Mouse (Mus musculus) ES-E14 (cell line): ENCODE measurements around the gene Rpl4. TPM values are rescaled to one million over a fixed set of nuclear protein-coding genes. Genes with fewer than 3 reads are reported as not detected.
A peak's percentile ranks its signal among the peaks of the same experiment; 100 is the strongest.
"Not testable (repeated sequence)": the region's sequence is repeated elsewhere in the genome, so short reads cannot be mapped to it uniquely, and the experiment has no call there.

Source experiments
- DNase-seq: peaks from one replicate; pipeline ENCODE4 v3.0.0-alpha.2; 2013; ENCODE audit warnings: low read depth, low spot score
- H3K27ac ChIP-seq: 2 replicates; pipeline ENCODE4 v1.5.1; 2012; ENCODE audit warnings: low read depth, mild to moderate bottlenecking, low read length, moderate library complexity, mixed read lengths; ENCODE audit not compliant: poor library complexity, insufficient read depth, severe bottlenecking
- H3K36me3 ChIP-seq: 2 replicates; pipeline ENCODE4 v1.6.1; 2012; ENCODE audit warnings: mild to moderate bottlenecking, low read length, moderate library complexity, mixed read lengths; ENCODE audit not compliant: control insufficient read depth, poor library complexity, insufficient read depth, severe bottlenecking
- H3K4me1 ChIP-seq, 2 experiments: fragments of 150-350 bp in 1 of 2; sonication (generic) in 1 of 2; 2 replicates each; pipeline ENCODE4 v1.6.1; 2012; ENCODE audit warnings: low read length in 2 of 2, mild to moderate bottlenecking in 1 of 2, mixed read lengths in 1 of 2; ENCODE audit not compliant: control insufficient read depth in 2 of 2, insufficient read depth in 2 of 2, poor library complexity in 1 of 2
- H3K4me3 ChIP-seq, 2 experiments: fragments of 150-350 bp in 1 of 2; sonication (generic) in 1 of 2; 2 replicates each; pipeline ENCODE4 v1.5.1; 2012; ENCODE audit warnings: low read length in 2 of 2, low read depth in 1 of 2, mild to moderate bottlenecking in 1 of 2, mixed read lengths in 1 of 2; ENCODE audit not compliant: insufficient read depth in 1 of 2, poor library complexity in 1 of 2, severe bottlenecking in 1 of 2
- H3K9ac ChIP-seq: 2 replicates; pipeline ENCODE4 v1.6.1; 2012; ENCODE audit warnings: low read depth, mild to moderate bottlenecking, low read length, mixed read lengths; ENCODE audit not compliant: poor library complexity, insufficient read depth, severe bottlenecking
- H3K9me3 ChIP-seq: fragments of 150-350 bp; sonication (generic); 2 replicates; pipeline ENCODE4 v1.6.1; 2012; ENCODE audit warnings: low read depth, mild to moderate bottlenecking, low read length; ENCODE audit not compliant: control insufficient read depth, insufficient read depth
- CHD2 ChIP-seq: IDR thresholded peaks from 2 replicates; pipeline ENCODE4 v1.6.1; 2014; ENCODE audit warnings: mild to moderate bottlenecking, low read depth, low read length, inconsistent platforms
- HCFC1 ChIP-seq: IDR thresholded peaks from 2 replicates; pipeline ENCODE4 v1.6.1; 2012; ENCODE audit warnings: low read length, inconsistent platforms, borderline replicate concordance; ENCODE audit not compliant: insufficient read depth
- MAFK ChIP-seq: IDR thresholded peaks from 2 replicates; pipeline ENCODE4 v1.6.1; 2014; ENCODE audit warnings: mild to moderate bottlenecking, low read depth, low read length, inconsistent platforms; ENCODE audit not compliant: insufficient read depth
- ZC3H11A ChIP-seq: IDR thresholded peaks from 2 replicates; pipeline ENCODE4 v1.6.1; 2012; ENCODE audit warnings: low read depth, mild to moderate bottlenecking, inconsistent platforms, low read length, borderline replicate concordance
- ZNF384 ChIP-seq: IDR thresholded peaks from 2 replicates; pipeline ENCODE4 v1.6.1; 2012; ENCODE audit warnings: low read depth, low read length, inconsistent platforms
- in situ Hi-C, 2 experiments: fragments of 600-800 bp; cut with MboI; formaldehyde crosslinking; loops; one replicate each; pipeline ENCODE4 v1.15.1; 2025; ENCODE audit warnings: low sequenced_read_pairs in 2 of 2, inconsistent platforms in 1 of 2; ENCODE audit not compliant: unreplicated experiment in 2 of 2
- total RNA-seq: library from RNA; depleted of rRNA; stranded (reverse); fragments of 300-350 nt; gene quantifications from 2 replicates; pipeline ENCODE4 v1.2.3, GENCODE M21; 2012; rRNA removed

The Rpl4 gene
- 1,251 and 1,343 TPM in 2 replicates for total RNA-seq

DNA sequence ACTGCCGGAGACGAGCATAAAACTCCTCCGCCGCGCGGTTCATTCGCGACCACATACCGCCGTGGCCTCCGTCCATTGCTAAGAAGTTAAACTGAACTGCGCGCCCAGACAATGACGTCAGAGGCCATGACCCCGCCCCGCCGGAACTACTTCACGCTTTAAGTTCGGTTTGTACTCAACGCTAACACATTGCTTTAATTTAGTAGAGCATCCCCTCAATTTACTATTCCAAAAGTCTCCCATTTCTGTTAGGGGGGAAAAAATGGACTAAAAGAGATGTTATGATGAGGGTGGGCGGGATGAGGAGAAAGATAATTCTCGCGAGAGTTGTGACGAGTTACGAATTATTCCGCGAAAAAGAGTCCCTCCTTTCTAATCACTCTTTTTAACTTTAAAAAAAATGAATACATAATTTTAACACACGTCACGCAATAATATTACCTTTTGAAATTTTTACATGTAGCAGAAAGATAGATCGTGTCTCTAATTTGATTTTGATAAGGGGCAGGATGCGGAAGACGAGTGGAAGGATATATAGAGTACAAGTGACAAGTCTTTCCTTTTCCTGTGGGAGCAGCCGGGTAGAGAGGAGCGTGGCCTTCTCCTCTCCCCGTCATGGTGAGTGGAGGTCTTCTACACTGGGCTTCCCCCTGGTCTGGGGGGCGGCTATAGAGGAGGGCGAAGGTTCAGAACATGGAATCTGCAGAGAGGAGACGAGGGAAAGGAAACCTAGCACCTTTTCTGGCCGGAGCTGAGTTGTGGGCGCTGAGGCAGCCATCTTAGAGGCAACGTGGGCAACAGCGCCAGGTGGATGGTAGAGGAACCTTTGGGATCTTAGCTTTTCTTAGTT, at the start of gene Rpl4, which contains the start of gene Zwilch:
Gene Rpl4, plus strand, starts transcription at position 560 of the 850 bp plus-strand sequence.
Gene Zwilch, minus strand, starts transcription at position 289 of the 850 bp plus-strand sequence.
- peaks cover 0 to 2% of the 10 kb centered on the region in 2 experiments; a peak in 2 of 4 replicates for H3K4me1 ChIP-seq
- DNase-seq: peak; percentile 82
- H3K27ac ChIP-seq: peak within 1 kb of the TSS; percentile 99
- H3K9ac ChIP-seq: peak within 1 kb of the TSS; percentile 100
- in situ Hi-C loops: no loop called here
- H3K36me3 ChIP-seq: peaks cover 35% of the 10 kb centered on the region
- peak within 1 kb of the TSS; percentile 83 to 100 for H3K4me3 ChIP-seq
- TF ChIP-seq CHD2 (peak; percentile 100), ZNF384 (no peak), HCFC1 (peak; percentile 58; the same call in 1 of the 2 replicates), MAFK (no peak), ZC3H11A (no peak)
- H3K9me3 ChIP-seq: no peaks in the 10 kb centered on the region

DNA sequence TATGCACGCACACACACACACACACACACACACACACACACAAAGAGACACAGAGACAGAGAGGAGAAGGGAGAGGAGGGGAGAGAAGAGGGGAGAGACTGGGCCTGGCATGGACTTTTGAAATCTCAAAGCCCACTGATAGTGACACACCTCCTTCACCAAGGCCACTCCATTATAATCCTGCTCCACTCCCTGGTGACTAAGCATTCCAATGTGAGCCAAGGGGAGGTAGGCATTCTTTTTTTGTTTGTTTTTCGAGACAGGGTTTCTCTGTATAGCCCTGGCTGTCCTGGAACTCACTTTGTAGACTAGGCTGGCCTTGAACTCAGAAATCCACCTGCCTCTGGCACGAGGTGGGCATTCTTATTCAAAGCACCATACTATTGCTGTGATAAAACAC, 48.3 kb upstream of the Rpl4 start:
- H3K4me3 ChIP-seq, DNase-seq: not testable (repeated sequence)

DNA sequence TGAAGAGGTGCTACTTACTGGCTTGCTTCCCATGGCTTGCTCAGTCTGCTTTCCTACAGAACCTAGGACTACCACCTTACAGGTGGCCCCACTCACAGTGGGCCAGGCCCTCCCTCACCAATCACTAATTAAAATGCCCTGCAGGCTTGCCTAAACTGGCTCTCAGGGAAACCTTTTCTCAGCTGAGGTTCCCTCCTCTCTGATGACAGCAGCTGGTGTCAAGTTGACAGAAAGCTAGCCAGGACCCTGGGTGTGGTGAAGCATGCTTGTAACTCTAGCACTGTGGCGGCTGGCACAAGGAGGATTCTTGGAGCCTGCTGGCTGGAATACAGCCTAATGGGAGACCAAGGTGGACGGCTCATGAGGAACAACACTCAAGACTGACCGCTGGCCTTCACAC, 47.9 kb upstream of the Rpl4 start:
- in situ Hi-C loops: no loop called here
- Histone ChIP-seq H3K36me3 (no peaks in the 10 kb centered on the region), H3K4me1 (peaks cover 8 to 29% of the 10 kb centered on the region in 2 experiments), H3K27ac (peak overlapping the region; percentile 60), H3K9me3 (no peaks in the 10 kb centered on the region), H3K4me3 (no peak overlapping the region), H3K9ac (0 out of 2 replicates have a peak overlapping the region, but pooled peaks have one; percentile 15)
- DNase-seq: no peak
- TF ChIP-seq ZC3H11A: no peak
- no peak for TF ChIP-seq HCFC1
- no peak for TF ChIP-seq ZNF384
- TF ChIP-seq MAFK: no peak
- TF ChIP-seq CHD2: no peak

More for the DNA sequence above, 48.3 kb upstream of the Rpl4 start:
- in situ Hi-C loops, H3K9me3 ChIP-seq, H3K36me3 ChIP-seq, H3K9ac ChIP-seq: not testable (repeated sequence)
- peak; percentile 56 for TF ChIP-seq MAFK
- H3K4me1 ChIP-seq: peaks cover 8 to 29% of the 10 kb centered on the region in 2 experiments
- peak overlapping the region; percentile 4; the same call in 1 of the 2 replicates for H3K27ac ChIP-seq

DNA sequence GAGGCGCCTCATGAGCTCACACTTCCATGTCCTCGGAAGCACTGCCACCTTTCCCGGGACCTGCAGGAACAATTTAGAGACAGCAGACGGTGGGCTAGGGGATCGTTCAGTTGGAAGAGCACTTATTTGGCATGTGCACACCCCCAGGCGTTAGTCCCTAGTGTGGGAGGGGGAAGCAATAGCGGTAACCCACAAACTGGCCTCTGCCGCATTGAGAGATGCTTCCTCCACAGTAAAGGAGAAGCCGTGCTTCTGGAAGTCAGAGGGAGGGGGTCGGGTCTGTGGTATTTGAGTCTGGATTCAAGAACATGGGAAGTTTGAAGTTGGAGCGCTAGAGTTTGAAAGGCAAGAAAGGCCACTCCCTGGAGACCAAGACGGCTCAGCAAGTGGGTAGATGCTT, 47.1 kb upstream of the Rpl4 start:
- Histone ChIP-seq H3K9me3 (no peaks in the 10 kb centered on the region), H3K4me1 (peaks cover 6 to 26% of the 10 kb centered on the region in 2 experiments), H3K27ac (no peak overlapping the region), H3K4me3 (peak overlapping the region in 1 of 2 experiments; percentile 38; a peak in 1 of 4 replicates), H3K9ac (no peak overlapping the region), H3K36me3 (no peaks in the 10 kb centered on the region)
- in situ Hi-C loops: no loop called here
- TF ChIP-seq MAFK: no peak
- TF ChIP-seq HCFC1: no peak
- DNase-seq: no peak

DNA sequence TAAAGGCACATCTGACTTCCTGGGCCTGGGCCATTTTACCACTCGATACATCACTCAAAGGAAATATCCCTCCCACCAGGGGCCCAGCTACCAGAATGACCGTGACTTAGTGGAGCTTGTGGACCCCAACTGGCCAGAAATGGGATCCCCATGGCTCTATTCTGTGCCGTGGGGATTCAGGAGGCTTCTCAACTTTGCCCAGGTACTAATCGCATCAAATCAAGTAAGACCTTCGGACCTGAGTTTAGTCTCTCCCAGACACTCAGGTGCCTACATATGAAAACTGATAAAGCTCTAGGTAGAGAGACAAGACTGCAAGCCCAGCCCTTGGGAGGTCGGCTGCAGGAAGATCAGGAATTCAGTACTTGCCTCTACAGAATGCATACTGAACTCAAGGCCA, 41.6 kb upstream of the Rpl4 start:
- Histone ChIP-seq H3K27ac (no peak overlapping the region), H3K9ac (no peak overlapping the region), H3K4me1 (peaks cover 0 to 2% of the 10 kb centered on the region in 2 experiments; a peak in 1 of 4 replicates), H3K4me3 (no peak overlapping the region), H3K9me3 (no peaks in the 10 kb centered on the region), H3K36me3 (peaks cover 2% of the 10 kb centered on the region; the same call in 1 of the 2 replicates)
- TF ChIP-seq ZNF384: no peak
- TF ChIP-seq HCFC1: no peak
- no peak for TF ChIP-seq MAFK
- TF ChIP-seq ZC3H11A: no peak
- no peak for TF ChIP-seq CHD2
- in situ Hi-C loops: no loop called here
- no peak for DNase-seq

DNA sequence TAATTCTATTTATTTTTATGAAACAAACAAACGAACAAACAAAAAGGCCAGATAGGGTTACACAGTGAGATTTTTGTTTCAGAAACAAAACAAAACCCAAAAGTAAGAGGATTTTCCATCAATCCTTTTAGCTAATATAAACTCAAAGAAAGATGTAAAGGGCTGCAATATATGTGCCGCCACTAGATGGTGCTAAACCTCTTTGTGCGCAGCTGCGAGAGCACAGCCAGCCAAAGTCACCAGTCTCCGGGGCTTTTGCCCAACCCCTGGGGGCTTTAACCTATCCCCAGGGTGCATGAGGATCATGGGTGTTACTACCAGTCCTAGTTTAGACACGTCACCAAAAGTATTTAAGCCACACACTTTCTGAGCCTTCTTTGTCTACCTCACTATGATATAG, 34.3 kb upstream of the Rpl4 start:
- in situ Hi-C loops, H3K4me1 ChIP-seq, H3K4me3 ChIP-seq, H3K9me3 ChIP-seq, H3K9ac ChIP-seq, H3K27ac ChIP-seq: not testable (repeated sequence)
- H3K36me3 ChIP-seq: peaks cover 30% of the 10 kb centered on the region
- peak; percentile 39 for DNase-seq
